Mouse (Mus musculus) layer of hippocampus, adult 11-12 months (tissue): ENCODE data around the gene Sparcl1.

Experiments
- DNase-seq: peaks from one replicate; pipeline ENCODE4 v3.0.0; 2022; ENCODE audit warnings: low spot score

Gene Sparcl1

GRCm38 (mm10) chr5:104113491-104114172 is at the start of gene Sparcl1:
Gene Sparcl1, minus strand, starts transcription at chr5:104113733.
- peak; percentile 75 for DNase-seq

GRCm38 (mm10) chr5:104161390-104161789 is 47.9 kb upstream of the Sparcl1 start:
- no peak for DNase-seq

GRCm38 (mm10) chr5:104160581-104160980 is 47.0 kb upstream of the Sparcl1 start:
- DNase-seq = no peak

GRCm38 (mm10) chr5:104158332-104159052 is 45.0 kb upstream of the Sparcl1 start:
- DNase-seq = peak; percentile 76

GRCm38 (mm10) chr5:104157701-104158100 is 44.2 kb upstream of the Sparcl1 start:
- no peak for DNase-seq

- DNase-seq = no peak
Measured at GRCm38 (mm10) chr5:104150196-104150595, 36.7 kb upstream of the Sparcl1 start.

- DNase-seq = no peak
Measured at GRCm38 (mm10) chr5:104149349-104149748, 35.8 kb upstream of the Sparcl1 start.

GRCm38 (mm10) chr5:104144057-104144456 is 30.5 kb upstream of the Sparcl1 start:
- no peak for DNase-seq

- no peak for DNase-seq
Measured at GRCm38 (mm10) chr5:104141067-104141466, 27.5 kb upstream of the Sparcl1 start.

- no peak for DNase-seq
Measured at GRCm38 (mm10) chr5:104137920-104138541, 24.5 kb upstream of the Sparcl1 start.

- no peak for DNase-seq
Measured at GRCm38 (mm10) chr5:104133752-104134151, 20.2 kb upstream of the Sparcl1 start.

- DNase-seq = peak; percentile 43
Measured at GRCm38 (mm10) chr5:104131544-104131943, 18.0 kb upstream of the Sparcl1 start.

GRCm38 (mm10) chr5:104130891-104131290 is 17.4 kb upstream of the Sparcl1 start:
- no peak for DNase-seq

- no peak for DNase-seq
Measured at GRCm38 (mm10) chr5:104128281-104129031, 14.9 kb upstream of the Sparcl1 start.

- DNase-seq = no peak
Measured at GRCm38 (mm10) chr5:104127351-104127750, 13.8 kb upstream of the Sparcl1 start.

- DNase-seq = no peak
Measured at GRCm38 (mm10) chr5:104126561-104127320, 13.2 kb upstream of the Sparcl1 start.

- DNase-seq = no peak
Measured at GRCm38 (mm10) chr5:104124016-104124658, 10.6 kb upstream of the Sparcl1 start.

GRCm38 (mm10) chr5:104115890-104116289 is 2.4 kb upstream of the Sparcl1 start:
- peak; percentile 67 for DNase-seq

- DNase-seq = peak; percentile 43
Measured at GRCm38 (mm10) chr5:104115118-104115517, 1.6 kb upstream of the Sparcl1 start.

- DNase-seq = no peak
Measured at GRCm38 (mm10) chr5:104112511-104112910, 1.0 kb downstream of the Sparcl1 start.

- peak; percentile 38 for DNase-seq
Measured at GRCm38 (mm10) chr5:104112016-104112415, 1.5 kb downstream of the Sparcl1 start.
